Mouse (Mus musculus): ENCODE data around the gene Haus6.

Haus6 gene

DNA sequence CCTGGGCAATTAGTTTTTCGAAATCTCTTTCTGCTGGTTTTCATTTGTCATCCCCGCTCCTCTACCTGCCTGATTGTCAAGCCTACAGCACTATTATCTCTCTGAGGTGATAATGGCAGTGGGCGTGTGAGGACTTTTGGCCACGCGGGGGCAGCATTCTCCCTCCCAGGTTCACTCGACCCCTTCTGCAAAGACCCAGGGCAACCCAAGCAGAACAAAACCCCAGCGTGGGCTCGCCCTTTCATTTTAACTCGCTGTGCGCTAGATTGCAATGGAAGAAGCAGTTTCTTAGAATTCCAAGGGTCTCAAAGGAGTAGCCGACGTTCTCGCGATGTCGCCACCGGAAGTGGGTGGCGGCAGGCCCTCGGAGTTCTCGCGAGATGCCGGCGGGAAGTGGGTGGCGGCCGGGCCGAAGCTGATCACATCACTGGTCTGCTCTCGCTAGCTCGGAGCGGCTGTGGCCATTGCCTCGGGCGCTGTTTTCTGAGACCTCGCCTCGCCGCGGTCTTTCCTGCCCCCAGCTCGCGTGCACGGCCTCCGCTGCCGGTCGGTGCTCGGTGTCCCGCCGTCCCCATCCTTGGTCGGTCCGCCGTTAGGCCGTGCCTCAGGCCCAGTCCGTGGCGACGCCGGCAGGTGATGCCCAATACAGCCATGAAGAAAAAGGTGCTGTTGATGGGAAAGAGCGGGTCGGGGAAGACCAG is 36.4 kb downstream of the Haus6 start, which contains the start of gene Rraga:
Gene Rraga, plus strand, starts transcription at position 386 of the 701 bp plus-strand sequence.
- peak; percentile 91 to 92 for DNase-seq (ENCODE audit: low spot score in 2 of 2)

DNA sequence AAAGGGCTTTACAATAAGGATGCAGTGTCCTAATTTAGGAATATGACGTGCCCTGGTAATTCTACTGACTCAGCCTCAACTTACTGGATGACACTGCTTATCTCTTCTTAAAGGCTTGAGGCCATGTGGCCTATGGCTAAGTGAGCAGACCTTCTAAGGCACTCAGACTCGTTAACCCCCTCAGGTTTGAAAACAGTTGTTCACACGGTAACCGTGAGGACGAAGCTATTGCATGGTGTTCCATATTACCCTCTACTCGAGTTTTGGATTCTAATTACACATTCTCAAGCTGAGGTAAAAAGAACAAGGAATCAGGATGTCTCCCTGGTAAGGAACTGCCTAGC is 36.9 kb downstream of the Haus6 start:
- DNase-seq (ENCODE audit: low spot score in 2 of 2): no peak

DNA sequence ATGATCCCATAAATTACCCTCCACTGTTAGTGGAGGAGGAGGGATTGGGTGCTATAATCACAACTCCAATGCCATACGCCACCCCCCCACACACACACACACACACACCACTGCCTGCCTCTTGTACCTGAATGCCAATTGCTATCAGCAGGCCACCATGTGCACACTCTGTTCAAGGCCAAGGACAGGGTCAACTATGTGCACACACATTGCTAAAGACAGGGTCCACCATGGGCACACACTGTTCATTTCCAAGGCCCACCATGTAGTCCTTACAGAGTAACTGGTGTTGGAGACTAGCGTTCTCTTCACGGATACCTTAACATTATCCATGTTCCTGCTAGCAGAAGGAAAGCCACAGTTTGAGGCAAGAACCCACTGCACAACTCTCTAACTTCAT is 50.8 kb downstream of the Haus6 start:
- DNase-seq (ENCODE audit: low spot score in 2 of 2): no peak

DNA sequence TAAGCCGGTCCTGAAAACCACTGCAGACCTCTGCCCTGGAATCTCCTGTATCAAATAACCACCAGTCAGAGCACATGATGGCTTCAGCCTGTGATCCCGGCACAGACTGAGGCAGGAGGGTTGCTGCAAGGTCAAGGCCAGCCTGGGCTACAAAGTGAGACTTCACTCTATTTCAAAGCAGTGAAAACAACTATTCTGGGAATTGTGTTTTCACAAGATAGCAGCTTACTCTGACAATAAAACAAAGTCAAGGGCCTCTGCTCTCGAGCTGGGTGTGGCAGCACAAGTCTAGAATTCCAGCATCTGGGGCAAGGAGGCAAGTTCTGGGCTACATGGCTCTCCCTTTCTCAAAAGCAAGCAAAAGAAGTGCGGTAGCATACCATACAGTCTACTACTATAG is 52.8 kb downstream of the Haus6 start:
- no peak for DNase-seq (ENCODE audit: low spot score in 2 of 2)

GRCm38 (mm10) chr4:86558228-86558627 is 53.6 kb downstream of the Haus6 start, which contains the start of gene Saxo1:
Gene Saxo1, minus strand, starts transcription at chr4:86558328.
- DNase-seq (ENCODE audit: low spot score in 2 of 2): no peak

- no peak for DNase-seq (ENCODE audit: low spot score in 2 of 2)
These were observed 54.5 kb downstream of the Haus6 start for GRCm38 (mm10) chr4:86557371-86557770.

DNA sequence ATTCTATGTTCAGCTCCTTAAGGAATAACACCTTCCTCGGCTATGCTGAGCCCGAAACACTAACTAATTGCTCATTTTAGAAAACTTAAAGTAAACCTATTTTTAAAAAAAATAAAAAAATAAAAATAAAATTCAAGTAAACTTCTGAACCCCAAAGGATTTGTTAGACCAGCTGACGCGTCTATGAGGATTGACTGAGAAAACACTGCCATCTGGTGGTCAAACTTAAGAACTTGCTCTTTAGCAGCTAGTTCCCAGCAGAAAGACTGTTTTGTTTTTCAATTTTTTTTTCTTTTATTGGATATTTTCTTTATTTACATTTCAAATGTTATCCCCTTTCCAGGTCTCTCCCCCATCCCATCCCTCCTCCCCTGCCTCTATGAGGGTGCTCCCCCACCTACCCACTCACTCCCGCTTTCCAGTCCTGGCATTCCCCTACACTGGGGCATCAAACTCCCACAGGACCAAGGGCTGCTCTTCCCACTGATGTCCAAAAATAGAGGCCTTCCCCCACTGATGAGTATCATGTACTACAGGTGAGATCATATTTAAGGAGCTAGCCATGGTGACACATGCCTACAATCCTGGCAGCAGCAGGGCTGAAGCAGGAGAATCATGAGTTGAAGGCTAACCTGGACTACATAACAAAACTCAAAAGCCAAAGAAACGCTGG is 56.7 kb downstream of the Haus6 start:
- no peak for DNase-seq (ENCODE audit: low spot score in 2 of 2)

GRCm38 (mm10) chr4:86548332-86548731 is 63.5 kb downstream of the Haus6 start:
- no peak for DNase-seq (ENCODE audit: low spot score in 2 of 2)

- DNase-seq (ENCODE audit: low spot score in 2 of 2): no peak
These were observed 66.2 kb downstream of the Haus6 start for GRCm38 (mm10) chr4:86545615-86546014.

- no peak for DNase-seq (ENCODE audit: low spot score in 2 of 2)
These were observed 67.9 kb downstream of the Haus6 start for GRCm38 (mm10) chr4:86543999-86544398.

GRCm38 (mm10) chr4:86541573-86541972 is 70.3 kb downstream of the Haus6 start:
- no peak for DNase-seq (ENCODE audit: low spot score in 2 of 2)

DNA sequence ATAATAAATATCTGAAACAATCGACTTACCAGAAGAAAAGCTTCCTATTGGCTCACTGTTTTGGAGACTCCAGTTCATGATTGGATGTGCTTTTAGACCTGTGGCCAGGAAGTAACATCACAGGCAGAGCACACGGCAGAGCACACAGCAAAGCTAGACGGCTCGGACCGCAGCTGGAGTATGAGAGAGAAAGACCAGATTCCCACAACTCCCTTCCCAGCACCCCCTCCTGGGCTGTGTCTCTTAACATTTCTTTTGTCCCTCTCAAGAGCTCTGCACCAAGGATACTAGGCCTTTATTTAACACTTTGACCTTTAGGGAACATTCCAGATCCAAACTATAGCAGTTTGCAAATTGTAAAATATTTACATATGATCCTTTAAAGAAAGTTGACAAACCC is 72.9 kb downstream of the Haus6 start:
- DNase-seq (ENCODE audit: low spot score in 2 of 2): no peak

DNA sequence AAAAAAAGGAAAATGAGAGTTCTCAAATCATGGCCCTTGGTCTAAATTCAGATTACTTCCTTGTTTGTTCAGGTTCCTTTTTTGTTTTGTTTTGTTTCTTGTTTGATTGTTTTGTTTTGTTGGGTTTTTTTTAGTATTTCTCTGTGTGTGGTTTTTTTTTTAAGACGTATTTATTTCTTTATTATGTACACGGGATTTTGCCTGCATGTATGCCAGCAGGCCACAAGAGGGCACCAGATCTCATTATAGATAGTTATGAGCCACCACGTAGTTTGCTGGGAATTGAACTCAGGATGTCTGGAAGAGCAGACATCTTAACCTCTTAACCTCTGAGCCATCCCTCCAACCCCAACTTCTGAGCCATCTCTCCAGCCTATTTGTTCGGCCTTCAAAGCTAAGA is 73.9 kb downstream of the Haus6 start:
- DNase-seq (ENCODE audit: low spot score in 2 of 2): no peak

GRCm38 (mm10) chr4:86534091-86534481 is 77.8 kb downstream of the Haus6 start:
- no peak for DNase-seq (ENCODE audit: low spot score in 2 of 2)

- DNase-seq (ENCODE audit: low spot score in 2 of 2): no peak
These were observed 78.3 kb downstream of the Haus6 start for GRCm38 (mm10) chr4:86533406-86534090.

DNA sequence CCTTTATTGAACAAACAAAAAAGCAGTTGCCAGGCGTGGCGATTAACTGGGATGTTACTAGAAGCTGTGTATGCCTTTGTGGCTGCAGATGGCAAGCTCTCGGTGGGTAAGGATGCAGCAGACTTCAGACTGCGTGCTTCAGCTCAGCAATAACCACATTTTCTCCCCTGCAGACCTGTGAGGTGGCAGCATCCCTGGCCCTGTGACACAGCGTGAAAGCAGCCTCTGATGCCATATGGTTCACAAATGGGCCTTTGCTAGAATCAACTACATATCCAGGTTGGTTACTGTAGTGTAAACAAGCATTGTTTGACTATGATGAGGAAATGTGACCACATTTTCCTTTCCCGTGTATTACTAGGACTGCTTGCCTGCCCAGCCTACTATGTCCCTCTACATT is 82.7 kb downstream of the Haus6 start:
- DNase-seq (ENCODE audit: low spot score in 2 of 2): no peak
